Mouse (Mus musculus): Measurements from ENCODE around the gene Rai1. TPM values are rescaled to one million over a fixed set of nuclear protein-coding genes. Genes with fewer than 3 reads are reported as not detected.

The Rai1 gene
- polyA plus RNA-seq, 2 experiments = 4.5 to 7.2 TPM

DNA sequence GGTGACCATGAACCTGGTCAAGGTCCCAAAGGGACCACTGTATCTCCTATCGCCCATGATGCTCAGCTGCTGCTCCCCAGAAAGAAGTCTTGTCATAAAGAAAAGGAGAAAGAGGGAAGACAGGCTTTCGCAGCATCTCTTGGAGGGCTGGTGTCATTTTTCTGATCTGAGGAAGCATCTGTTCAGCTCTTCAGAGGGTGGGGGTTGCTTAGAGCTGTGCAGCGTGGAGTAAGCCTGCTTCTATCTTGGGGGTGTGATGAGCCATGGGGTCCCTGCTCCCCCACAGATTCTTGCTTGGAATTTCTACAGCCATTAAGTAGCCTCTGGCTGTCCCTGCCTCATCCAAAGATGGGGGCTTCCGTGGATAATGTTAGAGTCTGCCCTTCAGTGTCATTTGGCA, 53.5 kb downstream of the Rai1 start:
- peaks cover 15 to 34% of the 10 kb centered on the region in 2 experiments for H3K4me1 ChIP-seq (replicated peaks; ENCODE audit: control insufficient read depth in 2 of 2, insufficient read depth in 2 of 2, low read length in 1 of 2)
- WGBS (ENCODE audit: insufficient replicate concordance) = 58% methylated on average over 4 of the region's 4 CpGs

DNA sequence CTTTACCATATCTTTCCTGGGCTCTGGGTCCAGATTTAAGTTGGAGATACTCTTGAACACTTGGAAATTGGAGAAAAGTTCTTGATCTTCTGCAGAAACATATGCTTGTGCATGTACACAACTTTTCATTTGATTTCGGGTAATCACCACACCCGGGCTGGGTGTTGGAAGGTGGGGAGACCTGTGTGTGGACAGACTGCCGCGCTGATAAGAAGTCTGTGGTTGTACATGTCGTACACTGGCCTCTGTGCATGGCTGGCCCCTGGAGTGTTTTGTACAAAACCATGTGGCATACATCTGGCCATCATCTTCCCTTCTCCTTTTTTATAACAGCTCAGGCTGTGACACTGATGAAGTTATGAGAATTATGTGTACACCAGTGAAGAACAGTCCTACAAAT, 55.1 kb downstream of the Rai1 start:
- ATAC-seq (ENCODE audit: insufficient read depth) (peak; percentile 92), DNase-seq (ENCODE audit: low read depth in 3 of 3, low spot score in 3 of 3) (peak; percentile 50 to 61 (median 59))
- Histone ChIP-seq H3K4me2 (ENCODE audit: low read depth) (peak overlapping the region; percentile 26), H3K4me3 (ENCODE audit: insufficient read depth in 1 of 2, low read depth in 2 of 2, low read length in 2 of 2) (no peak overlapping the region), H3K9ac (replicated peaks) (no peak overlapping the region), H3K27me3 (ENCODE audit: control insufficient read depth, insufficient read depth, low read length) (no peaks in the 10 kb centered on the region), H3K36me3 (replicated peaks; ENCODE audit: control insufficient read depth, insufficient read depth, low read depth) (no peaks in the 10 kb centered on the region), H3K9me3 (ENCODE audit: control insufficient read depth, low read length) (no peaks in the 10 kb centered on the region), H3K27ac (no peak overlapping the region), H3K4me1 (replicated peaks; ENCODE audit: control insufficient read depth in 2 of 2, insufficient read depth in 2 of 2, low read length in 1 of 2) (peaks cover 22 to 46% of the 10 kb centered on the region in 2 experiments)
- 9% methylated on average over 5 of the region's 5 CpGs for WGBS (ENCODE audit: insufficient replicate concordance)
- TF ChIP-seq EP300 (IDR thresholded peaks at IDR 0.05; ENCODE audit: low read depth) (peak; percentile 81), CTCF (IDR thresholded peaks at IDR 0.05; ENCODE audit: low read depth) (no peak)

More for the DNA sequence above, 53.5 kb downstream of the Rai1 start:
- H3K36me3 ChIP-seq (replicated peaks; ENCODE audit: control insufficient read depth, insufficient read depth, low read depth) = no peaks in the 10 kb centered on the region
- no peak for TF ChIP-seq EP300 (IDR thresholded peaks at IDR 0.05; ENCODE audit: low read depth)
- no peak for TF ChIP-seq CTCF (IDR thresholded peaks at IDR 0.05; ENCODE audit: low read depth)
- no peaks in the 10 kb centered on the region for H3K27me3 ChIP-seq (ENCODE audit: control insufficient read depth, insufficient read depth, low read length)
- no peak overlapping the region for H3K9ac ChIP-seq (replicated peaks)
- ATAC-seq (ENCODE audit: insufficient read depth) = no peak
- no peaks in the 10 kb centered on the region for H3K9me3 ChIP-seq (ENCODE audit: control insufficient read depth, low read length)
- no peak overlapping the region for H3K4me2 ChIP-seq (ENCODE audit: low read depth)
- DNase-seq (ENCODE audit: low read depth in 3 of 3, low spot score in 3 of 3) = no peak
- no peak overlapping the region for H3K27ac ChIP-seq
- H3K4me3 ChIP-seq (ENCODE audit: insufficient read depth in 1 of 2, low read depth in 2 of 2, low read length in 2 of 2) = no peak overlapping the region

DNA sequence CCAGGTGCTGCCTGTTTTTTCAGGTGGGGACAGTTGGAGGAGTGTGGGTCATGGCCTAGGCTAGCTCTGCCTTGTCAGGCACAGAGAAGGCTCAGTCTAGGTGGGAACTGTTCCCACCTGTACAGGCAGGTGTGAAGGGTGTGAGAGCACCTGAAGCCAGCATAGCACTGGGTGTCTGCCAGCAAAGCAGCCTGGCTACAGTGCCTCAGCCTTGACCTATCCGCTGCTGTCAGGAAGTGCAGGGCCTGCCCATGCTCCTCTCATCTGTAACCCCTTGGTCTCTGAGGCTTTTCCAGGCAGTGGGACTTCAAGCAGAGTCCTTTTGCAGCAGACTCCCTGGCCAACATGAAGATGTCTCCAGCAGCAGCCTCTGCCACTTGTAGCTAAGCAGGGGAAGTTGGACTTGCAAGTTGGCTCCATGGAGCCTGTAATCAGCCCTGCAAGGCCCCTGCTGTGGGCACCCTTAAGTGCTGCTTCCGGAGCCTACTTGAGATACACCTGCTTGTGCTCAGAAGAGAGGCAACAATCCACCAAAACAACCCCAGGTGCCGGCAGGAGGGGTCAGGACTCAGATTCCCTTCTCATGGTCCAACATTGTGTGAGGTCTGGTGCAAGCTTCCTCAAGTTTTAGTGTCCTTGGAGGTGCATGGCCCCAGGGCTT, 55.8 kb downstream of the Rai1 start:
- no peak overlapping the region for H3K27ac ChIP-seq
- no peaks in the 10 kb centered on the region for H3K9me3 ChIP-seq (ENCODE audit: control insufficient read depth, low read length)
- 46% methylated on average over 3 of the region's 3 CpGs for whole genome bisulfite sequencing (ENCODE audit: insufficient replicate concordance)
- H3K27me3 ChIP-seq (ENCODE audit: control insufficient read depth, insufficient read depth, low read length) = no peaks in the 10 kb centered on the region
- DNase-seq (ENCODE audit: low read depth in 3 of 3, low spot score in 3 of 3) (no peak), ATAC-seq (ENCODE audit: insufficient read depth) (peak; percentile 31; the same call in 1 of the 2 replicates)
- no peaks in the 10 kb centered on the region for H3K36me3 ChIP-seq (replicated peaks; ENCODE audit: control insufficient read depth, insufficient read depth, low read depth)
- H3K4me1 ChIP-seq (replicated peaks; ENCODE audit: control insufficient read depth in 2 of 2, insufficient read depth in 2 of 2, low read length in 1 of 2) = peaks cover 22 to 46% of the 10 kb centered on the region in 2 experiments
- H3K4me2 ChIP-seq (ENCODE audit: low read depth) = peak overlapping the region; percentile 26
- no peak overlapping the region for H3K9ac ChIP-seq (replicated peaks)
- TF ChIP-seq CTCF (IDR thresholded peaks at IDR 0.05; ENCODE audit: low read depth) (no peak), EP300 (IDR thresholded peaks at IDR 0.05; ENCODE audit: low read depth) (no peak)
- no peak overlapping the region for H3K4me3 ChIP-seq (ENCODE audit: insufficient read depth in 1 of 2, low read depth in 2 of 2, low read length in 2 of 2)

DNA sequence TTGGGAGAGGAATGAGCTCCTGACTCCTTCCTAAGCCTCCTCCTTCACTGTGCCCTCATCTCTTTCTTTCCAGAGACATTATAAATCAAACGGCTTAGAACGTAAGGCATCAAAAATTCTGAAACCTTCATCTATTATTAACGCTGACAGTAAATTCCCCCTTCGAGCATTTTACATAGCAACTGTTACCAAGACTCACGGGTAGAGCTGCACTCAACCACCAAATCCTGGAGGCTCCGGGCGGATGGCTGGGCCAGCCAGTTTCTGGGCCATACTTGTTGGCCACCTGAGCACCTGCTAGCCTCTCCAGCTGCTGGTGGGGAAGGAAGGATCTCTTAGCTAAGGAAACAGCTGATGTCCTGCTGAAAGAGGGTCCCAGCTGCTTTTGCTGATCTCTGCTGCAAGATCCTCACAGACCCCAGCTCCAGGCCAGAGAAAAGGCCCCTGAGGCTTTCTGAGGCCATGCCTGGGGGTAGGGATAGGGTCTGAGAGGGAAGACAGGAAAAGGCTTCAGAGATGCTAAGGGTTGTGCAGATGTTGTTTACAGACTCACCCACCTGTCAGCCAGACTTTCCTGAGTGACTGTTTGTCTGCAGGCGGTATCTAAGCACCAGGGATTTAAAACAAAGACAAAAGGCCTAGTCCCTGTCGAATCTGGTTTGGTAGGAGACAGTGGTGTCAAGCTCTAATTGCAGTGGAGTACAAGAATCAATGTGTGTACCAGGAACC, 56.5 kb downstream of the Rai1 start:
- Histone ChIP-seq H3K27me3 (ENCODE audit: control insufficient read depth, insufficient read depth, low read length) (no peaks in the 10 kb centered on the region), H3K9me3 (ENCODE audit: control insufficient read depth, low read length) (no peaks in the 10 kb centered on the region), H3K27ac (no peak overlapping the region), H3K4me3 (ENCODE audit: insufficient read depth in 1 of 2, low read depth in 2 of 2, low read length in 2 of 2) (no peak overlapping the region), H3K36me3 (replicated peaks; ENCODE audit: control insufficient read depth, insufficient read depth, low read depth) (no peaks in the 10 kb centered on the region), H3K4me1 (replicated peaks; ENCODE audit: control insufficient read depth in 2 of 2, insufficient read depth in 2 of 2, low read length in 1 of 2) (peaks cover 22 to 46% of the 10 kb centered on the region in 2 experiments), H3K4me2 (ENCODE audit: low read depth) (no peak overlapping the region), H3K9ac (replicated peaks) (no peak overlapping the region)
- TF ChIP-seq CTCF (IDR thresholded peaks at IDR 0.05; ENCODE audit: low read depth) = no peak
- no peak for TF ChIP-seq EP300 (IDR thresholded peaks at IDR 0.05; ENCODE audit: low read depth)
- DNase-seq (ENCODE audit: low read depth in 3 of 3, low spot score in 3 of 3) = no peak
- no peak for ATAC-seq (ENCODE audit: insufficient read depth)
- WGBS (ENCODE audit: insufficient replicate concordance) = 73% methylated on average over 9 of the region's 9 CpGs

DNA sequence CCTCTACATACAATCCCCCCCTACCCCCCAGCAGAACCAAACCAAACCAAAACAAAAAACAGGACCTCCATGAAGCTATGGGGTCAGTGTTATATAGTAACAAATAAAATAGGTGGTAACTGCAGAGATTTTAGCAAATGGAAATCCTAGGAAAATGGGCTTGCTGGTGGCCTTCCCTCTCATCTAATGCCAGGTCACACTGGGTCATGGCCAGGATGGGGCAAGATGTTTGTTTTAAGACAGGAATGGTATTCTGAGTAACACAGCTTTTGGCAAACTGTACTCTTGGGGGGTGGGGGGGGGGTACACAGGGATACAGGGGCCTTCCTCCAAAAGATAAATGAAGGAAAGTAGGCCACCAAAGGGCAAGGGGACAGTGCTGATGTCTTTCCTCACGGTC, 57.7 kb downstream of the Rai1 start:
- Histone ChIP-seq H3K27me3 (ENCODE audit: control insufficient read depth, insufficient read depth, low read length) (no peaks in the 10 kb centered on the region), H3K9me3 (ENCODE audit: control insufficient read depth, low read length) (no peaks in the 10 kb centered on the region), H3K4me1 (replicated peaks; ENCODE audit: control insufficient read depth in 2 of 2, insufficient read depth in 2 of 2, low read length in 1 of 2) (peaks cover 22 to 46% of the 10 kb centered on the region in 2 experiments), H3K4me3 (ENCODE audit: insufficient read depth in 1 of 2, low read depth in 2 of 2, low read length in 2 of 2) (no peak overlapping the region), H3K36me3 (replicated peaks; ENCODE audit: control insufficient read depth, insufficient read depth, low read depth) (no peaks in the 10 kb centered on the region), H3K9ac (replicated peaks) (no peak overlapping the region), H3K4me2 (ENCODE audit: low read depth) (no peak overlapping the region), H3K27ac (no peak overlapping the region)
- WGBS (ENCODE audit: insufficient replicate concordance) = 53% methylated on average over 1 of the region's 1 CpGs
- ATAC-seq (ENCODE audit: insufficient read depth) = no peak
- TF ChIP-seq CTCF (IDR thresholded peaks at IDR 0.05; ENCODE audit: low read depth) (no peak), EP300 (IDR thresholded peaks at IDR 0.05; ENCODE audit: low read depth) (no peak)
- no peak for DNase-seq (ENCODE audit: low read depth in 3 of 3, low spot score in 3 of 3)
